8 mouse cellular contexts compared by ENCODE assay signal in genomic region chr10:59942281-59942846, GRCm38 (mm10). TPM values are rescaled to one million over a fixed set of nuclear protein-coding genes. Genes with fewer than 3 reads are reported as not detected.
DNase-seq lines count a peak whose midpoint lies in the region; ATAC-seq lines count a peak whose summit lies in the region.
"Had no signal": no experiment of that assay in that cellular context is flagged by ENCODE, and none has a peak within 500 bp of the region (broad histone marks: within the 10 kb centered on the region; RNA-seq: fewer than 3 reads in every experiment).

No protein-coding gene starts in this region.

- H3K4me2 ChIP-seq in liver, embryonic 11.5 days: peak overlapping the region; percentile 39
- peak overlapping the region; percentile 46 for H3K4me2 ChIP-seq in forebrain, embryonic 13.5 days
- H3K4me2 ChIP-seq in liver, embryonic 16.5 days (ENCODE audit: low read depth, low read length): peak overlapping the region; percentile 41; the same call in 1 of the 2 replicates

- H3K9ac ChIP-seq in liver, embryonic 11.5 days (ENCODE audit: low read depth, low read length): no peak overlapping the region
- H3K9ac ChIP-seq in forebrain, embryonic 13.5 days: peak overlapping the region; percentile 50; the same call in 1 of the 2 replicates
- H3K9ac ChIP-seq in liver, embryonic 16.5 days (ENCODE audit: low read depth, low read length): no peak overlapping the region

- no peak for DNase-seq in liver, embryonic 11.5 days (ENCODE audit: low spot score)
- no peak for DNase-seq in liver
- peak; percentile 78 for DNase-seq in cerebellum, adult 11-12 months
- DNase-seq in gastrocnemius, adult 8-10 months (ENCODE audit: low spot score in 2 of 2): no peak
- DNase-seq in adrenal gland, postnatal 36 days: no peak

- H3K4me1 ChIP-seq in liver, embryonic 11.5 days (replicated peaks; ENCODE audit: control insufficient read depth, insufficient read depth, low read length): peaks cover 7% of the 10 kb centered on the region
- H3K4me1 ChIP-seq in forebrain, embryonic 13.5 days: peaks cover 23% of the 10 kb centered on the region
- peaks cover 12% of the 10 kb centered on the region for H3K4me1 ChIP-seq in liver, embryonic 16.5 days (ENCODE audit: control insufficient read depth, low read depth, low read length)

- H3K9me3 ChIP-seq in liver, embryonic 11.5 days (ENCODE audit: control insufficient read depth, low read length): no peaks in the 10 kb centered on the region
- H3K9me3 ChIP-seq in forebrain, embryonic 13.5 days (replicated peaks): no peaks in the 10 kb centered on the region
- no peaks in the 10 kb centered on the region for H3K9me3 ChIP-seq in liver, embryonic 16.5 days (replicated peaks; ENCODE audit: control insufficient read depth, low read length)

- no peak for ATAC-seq in liver, embryonic 11.5 days (replicated peaks; ENCODE audit: low FRiP score)
- ATAC-seq in forebrain, embryonic 13.5 days: no peak; the same call in 1 of the 2 replicates
- ATAC-seq in liver, embryonic 16.5 days (ENCODE audit: low read depth): no peak

- no peaks in the 10 kb centered on the region for H3K36me3 ChIP-seq in liver, embryonic 11.5 days (ENCODE audit: control insufficient read depth, insufficient read depth, low read length)
- no peaks in the 10 kb centered on the region for H3K36me3 ChIP-seq in forebrain, embryonic 13.5 days (ENCODE audit: poor library complexity, severe bottlenecking)
- no peaks in the 10 kb centered on the region for H3K36me3 ChIP-seq in liver, embryonic 16.5 days (ENCODE audit: control insufficient read depth, insufficient read depth)

- no peak overlapping the region for H3K27ac ChIP-seq in liver, embryonic 11.5 days (ENCODE audit: low read depth, low read length)
- H3K27ac ChIP-seq in forebrain, embryonic 13.5 days: peak overlapping the region; percentile 44
- no peak overlapping the region for H3K27ac ChIP-seq in liver, embryonic 16.5 days (ENCODE audit: low read length)
- H3K27ac ChIP-seq: macrophage had no signal

- peaks cover 11% of the 10 kb centered on the region for H3K27me3 ChIP-seq in liver, embryonic 11.5 days (replicated peaks; ENCODE audit: control insufficient read depth, insufficient read depth, low read length)
- H3K27me3 ChIP-seq in forebrain, embryonic 13.5 days: no peaks in the 10 kb centered on the region
- peaks cover 12% of the 10 kb centered on the region for H3K27me3 ChIP-seq in liver, embryonic 16.5 days (ENCODE audit: control insufficient read depth, insufficient read depth, low read depth, low read length)

- no peak overlapping the region for H3K4me3 ChIP-seq in liver, embryonic 11.5 days (ENCODE audit: low read depth, low read length)
- H3K4me3 ChIP-seq in forebrain, embryonic 13.5 days: peak overlapping the region; percentile 1; the same call in 1 of the 2 replicates
- H3K4me3 ChIP-seq in liver, embryonic 16.5 days (ENCODE audit: low read depth, low read length): no peak overlapping the region

- 47% methylated on average over 20 of the region's 21 CpGs for WGBS in liver, embryonic 11.5 days
- 52% methylated on average over 21 of the region's 21 CpGs for WGBS in forebrain, embryonic 13.5 days
- WGBS in liver, embryonic 16.5 days (ENCODE audit: insufficient replicate concordance): 36% methylated on average over 21 of the region's 21 CpGs

RNA-seq across cellular contexts. Expression of gene Ddit4, which starts 9.3 kb away (rescaled TPM):
- 2.7 and 4.3 TPM in 2 replicates for polyA plus RNA-seq in liver, embryonic 11.5 days (2014; fragmentation: Nextera tagmentation; extraction: Ambion mirVana)
- polyA plus RNA-seq in forebrain, embryonic 13.5 days (2015; fragmentation: Nextera tagmentation; extraction: Ambion mirVana): 69.3 and 71.3 TPM in 2 replicates
- 5.0 and 6.8 TPM in 2 replicates for polyA plus RNA-seq in liver, embryonic 16.5 days (2015; fragmentation: Nextera tagmentation; extraction: Ambion mirVana)
- 10 to 100 TPM in 2 of 4 experiments, 1 to 10 TPM in 2; 4.7 to 45.4 (median 9.4) TPM for total RNA-seq in gastrocnemius, adult 8-10 months (2022)
- 10 to 100 TPM; 76.4 to 98.7 TPM for total RNA-seq in adrenal gland, postnatal 36 days (2021)
